Mouse (Mus musculus): ENCODE measurements around the gene Scrg1. TPM values are rescaled to one million over a fixed set of nuclear protein-coding genes. Genes with fewer than 3 reads are reported as not detected.
"Not testable (repeated sequence)": the region's sequence is repeated elsewhere in the genome, so short reads cannot be mapped to it uniquely, and the experiment has no call there.

The Scrg1 gene
- total RNA-seq, 2 experiments from 2014 or later, result 35.3 to 52.0 TPM

DNA sequence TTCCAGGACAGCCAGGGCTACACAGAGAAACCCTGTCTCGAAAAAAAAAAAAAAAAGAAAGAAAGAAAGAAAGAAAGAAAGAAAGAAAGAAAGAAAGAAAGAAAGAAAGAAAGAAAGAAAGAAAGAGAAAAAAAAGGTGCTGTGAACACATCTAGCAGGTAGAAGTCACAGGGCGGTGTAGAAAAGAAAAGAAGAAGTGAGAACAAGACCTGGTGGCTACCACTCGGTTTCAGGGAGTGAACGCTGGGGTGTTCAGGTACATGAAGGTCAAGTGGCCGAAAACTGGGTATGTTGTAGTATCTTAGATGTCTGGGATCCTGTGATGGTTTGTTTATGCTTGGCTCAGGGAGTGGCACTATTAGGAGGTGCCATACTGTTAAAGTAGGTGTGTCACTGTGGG, 9.8 kb upstream of the Scrg1 start:
- intact Hi-C loops (cut with DNase I); DNase-seq (ENCODE audit: extremely low spot score in 1 of 2, low spot score in 2 of 2): not testable (repeated sequence)

DNA sequence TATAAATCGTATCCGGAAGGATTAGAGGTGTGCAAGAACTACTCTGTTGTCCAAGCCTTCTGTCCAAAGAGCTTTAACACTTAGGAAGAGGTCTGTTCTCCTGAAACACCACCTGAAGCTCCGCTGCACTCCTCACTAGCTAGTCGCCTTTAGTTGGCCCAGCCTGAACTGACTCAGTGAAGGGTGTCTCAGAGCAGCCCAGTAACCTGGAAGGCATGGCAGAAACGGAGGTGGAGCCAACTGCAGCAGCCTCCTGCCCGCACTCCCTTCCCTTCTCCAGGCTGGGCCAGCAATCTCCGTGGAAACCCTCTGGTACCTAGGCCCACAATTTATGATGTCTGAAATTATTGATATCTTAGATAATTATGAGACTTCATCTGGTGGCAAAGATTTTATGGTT, 5.0 kb upstream of the Scrg1 start:
- no peak for DNase-seq (ENCODE audit: extremely low spot score in 1 of 2, low spot score in 2 of 2)
- intact Hi-C loops (cut with DNase I), result no loop called here

DNA sequence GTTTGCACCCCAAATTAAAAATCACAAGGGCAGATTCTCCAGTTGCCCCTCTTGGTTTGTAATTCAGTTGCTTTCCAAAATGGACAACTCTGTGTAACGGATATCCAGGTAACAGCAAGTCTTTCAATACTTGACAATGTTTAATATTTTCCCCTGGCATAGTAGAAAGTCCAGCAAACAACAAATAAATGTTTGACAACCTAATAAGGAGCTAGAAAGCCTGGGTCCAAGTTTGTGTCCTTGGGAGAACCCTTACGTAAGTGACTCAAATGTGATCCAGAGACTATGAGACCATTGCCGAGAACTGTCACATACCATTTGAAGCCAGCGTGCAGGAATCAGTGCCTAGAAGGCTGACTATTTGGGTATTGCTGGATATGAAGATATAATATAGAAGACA, 3.8 kb upstream of the Scrg1 start:
- intact Hi-C loops (cut with DNase I), result no loop called here
- DNase-seq (ENCODE audit: extremely low spot score in 1 of 2, low spot score in 2 of 2), result no peak

DNA sequence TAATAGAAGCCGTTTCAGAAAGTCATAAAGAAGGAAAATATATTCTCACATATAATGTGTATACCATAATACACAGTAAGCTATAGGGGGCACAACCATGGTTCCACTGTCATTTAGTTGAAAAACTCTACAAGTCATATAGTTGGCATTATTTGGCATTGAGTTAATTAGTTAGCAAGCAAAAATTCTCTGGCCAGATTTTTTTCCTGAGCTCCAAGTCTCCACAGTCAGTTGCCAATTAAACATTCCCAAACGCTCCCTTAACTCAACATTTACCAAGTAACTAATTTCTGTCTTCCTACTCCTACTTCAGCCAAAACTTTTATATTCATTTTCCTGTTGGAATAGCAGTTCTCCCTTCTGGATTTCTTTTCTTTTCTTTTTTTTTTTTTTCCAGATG, 2.4 kb upstream of the Scrg1 start:
- DNase-seq (ENCODE audit: extremely low spot score in 1 of 2, low spot score in 2 of 2), result no peak

DNA sequence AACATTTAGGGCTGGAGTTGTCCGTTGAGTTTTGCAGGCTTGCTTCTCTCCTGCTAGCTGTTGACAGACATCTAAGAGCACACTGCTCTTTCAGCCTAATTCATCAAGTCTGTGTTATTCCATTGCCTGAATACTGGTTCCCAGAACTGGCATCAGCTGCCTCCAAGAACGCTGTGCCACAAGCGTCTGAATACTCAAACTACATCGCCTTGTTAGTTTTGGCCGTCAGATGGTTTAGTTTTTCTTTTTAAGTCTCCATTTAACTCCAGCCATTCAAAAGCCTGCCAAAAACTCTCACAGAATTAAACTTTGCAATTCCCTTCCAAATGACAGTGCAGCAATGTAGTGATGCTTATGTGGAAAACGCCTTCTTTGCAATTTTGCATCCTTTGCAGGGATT, 1.4 kb downstream of the Scrg1 start:
- DNase-seq (ENCODE audit: extremely low spot score in 1 of 2, low spot score in 2 of 2), result peak in 1 of 2 experiments; percentile 56
- intact Hi-C loops (cut with DNase I), result no loop called here

More for the DNA sequence above, 2.4 kb upstream of the Scrg1 start:
- intact Hi-C loops (cut with DNase I), result no loop called here

DNA sequence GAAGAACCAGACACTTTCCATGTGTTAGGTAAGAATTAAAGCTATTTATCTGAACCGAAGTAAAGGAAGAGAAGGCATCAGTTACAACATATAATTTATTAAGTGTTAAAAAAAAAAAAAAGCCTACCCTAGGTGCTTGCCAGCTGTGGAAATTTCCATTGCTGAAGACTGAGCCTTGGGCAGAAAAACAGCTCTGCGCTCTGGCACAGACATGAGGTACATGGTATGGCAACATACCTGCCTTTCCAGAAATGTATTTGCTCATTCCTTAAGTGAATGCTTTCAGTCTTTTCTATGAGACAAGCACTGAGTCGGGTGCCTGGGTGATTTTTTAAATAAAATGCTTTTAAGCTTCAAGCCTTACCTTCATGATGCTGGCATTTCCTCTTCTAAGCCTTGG, 2.2 kb downstream of the Scrg1 start:
- intact Hi-C loops (cut with DNase I), result no loop called here
- DNase-seq (ENCODE audit: extremely low spot score in 1 of 2, low spot score in 2 of 2), result no peak

DNA sequence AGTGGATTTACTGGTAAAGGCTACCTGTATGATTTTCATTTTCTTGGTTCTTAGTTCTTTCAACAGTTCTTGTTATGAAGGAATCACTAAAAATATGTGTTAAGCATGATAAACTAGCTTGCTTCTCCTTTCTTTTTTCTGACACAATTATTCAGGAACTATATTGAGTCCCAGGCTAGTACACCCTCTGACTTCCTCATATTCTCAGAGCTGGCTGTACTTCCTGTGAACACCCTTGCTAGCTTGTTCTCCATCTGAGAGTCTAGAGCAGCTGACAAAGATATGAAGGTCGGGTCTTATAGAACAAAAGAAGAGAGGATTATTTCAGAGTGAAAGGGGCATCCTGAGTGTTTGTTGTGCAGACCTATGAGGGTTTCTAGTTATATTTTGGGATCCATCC, 7.1 kb downstream of the Scrg1 start:
- intact Hi-C loops (cut with DNase I), result no loop called here

DNA sequence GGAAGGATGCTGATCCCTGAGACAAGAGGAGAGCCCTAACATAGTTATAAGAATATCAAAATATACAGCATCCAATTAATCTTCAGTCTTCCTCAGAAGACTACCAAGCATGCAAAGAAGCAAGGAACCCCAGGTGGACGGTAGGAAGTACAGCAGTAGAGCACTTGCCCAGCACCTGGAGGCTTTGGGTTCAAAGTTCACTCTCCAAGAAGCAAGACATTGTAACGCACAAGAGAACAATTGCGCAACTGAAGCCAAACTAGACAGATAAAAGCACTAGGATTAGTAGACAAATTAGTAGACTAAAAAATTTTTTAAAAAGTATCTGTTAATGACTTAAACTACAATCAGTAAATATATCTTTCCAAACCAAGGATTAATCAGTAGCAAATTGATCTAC, 8.0 kb downstream of the Scrg1 start:
- intact Hi-C loops (cut with DNase I), result no loop called here
- no peak for DNase-seq (ENCODE audit: extremely low spot score in 1 of 2, low spot score in 2 of 2)

More for the DNA sequence above, 7.1 kb downstream of the Scrg1 start:
- no peak for DNase-seq (ENCODE audit: extremely low spot score in 1 of 2, low spot score in 2 of 2)

DNA sequence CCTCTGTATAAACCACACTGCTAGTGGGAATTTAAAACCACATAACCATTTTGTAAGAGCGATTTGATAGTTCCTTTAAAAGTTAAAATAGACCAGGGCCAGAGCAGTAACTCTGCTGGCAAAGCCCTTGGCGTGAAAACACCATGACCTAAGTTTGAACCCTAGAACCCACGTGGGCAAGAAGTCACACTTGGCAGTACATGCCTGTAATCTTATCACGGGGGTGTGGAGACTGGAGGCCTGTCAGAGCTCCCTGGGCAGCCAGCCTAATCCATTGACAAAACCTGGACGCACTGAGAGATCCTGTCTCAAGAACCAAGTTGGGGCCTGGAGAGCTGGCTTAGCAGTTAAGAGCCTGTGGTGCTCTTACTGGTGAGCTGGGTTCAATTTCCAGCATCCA, 12.9 kb downstream of the Scrg1 start:
- intact Hi-C loops (cut with DNase I), result no loop called here
- DNase-seq (ENCODE audit: extremely low spot score in 1 of 2, low spot score in 2 of 2), result peak in 1 of 2 experiments; percentile 25

DNA sequence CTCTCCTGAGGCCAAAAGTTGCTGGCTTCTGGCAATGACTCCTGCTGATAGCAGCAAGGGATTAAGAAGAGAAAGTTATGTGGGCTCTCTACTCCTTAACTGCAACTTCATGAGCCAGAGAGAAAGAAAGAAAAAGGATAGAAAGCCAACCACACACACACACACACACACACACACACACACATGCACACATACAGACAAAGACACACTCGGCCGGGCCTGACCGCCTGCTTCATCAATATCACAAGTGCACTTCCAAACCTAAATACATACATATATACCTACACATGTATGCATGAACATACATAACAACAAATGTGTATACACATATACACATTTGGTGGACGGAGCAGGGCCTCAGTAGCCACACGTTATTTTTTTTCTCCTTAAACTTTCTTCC, 15.1 kb downstream of the Scrg1 start:
- DNase-seq (ENCODE audit: extremely low spot score in 1 of 2, low spot score in 2 of 2), result no peak
- intact Hi-C loops (cut with DNase I), result no loop called here

DNA sequence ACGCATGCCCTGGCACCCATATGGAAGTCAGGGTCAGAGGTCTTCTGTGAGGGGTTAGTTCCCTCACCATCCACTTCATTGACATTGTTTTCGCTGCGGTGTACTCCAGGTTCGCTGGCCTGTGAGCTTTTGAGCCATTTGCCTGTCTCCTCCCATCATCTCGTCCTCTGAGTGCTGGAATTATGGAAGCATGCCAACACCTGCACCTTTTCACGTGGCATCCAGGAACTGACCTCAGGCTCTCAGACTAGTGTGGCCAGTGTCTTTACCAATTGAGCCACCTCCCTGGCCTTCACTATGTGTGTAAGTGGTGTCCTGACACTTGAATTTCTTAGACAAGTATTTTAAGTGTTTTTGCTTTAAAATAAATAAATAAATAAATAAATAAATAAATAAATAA, 18.0 kb downstream of the Scrg1 start:
- intact Hi-C loops (cut with DNase I), result no loop called here
- DNase-seq (ENCODE audit: extremely low spot score in 1 of 2, low spot score in 2 of 2), result no peak

DNA sequence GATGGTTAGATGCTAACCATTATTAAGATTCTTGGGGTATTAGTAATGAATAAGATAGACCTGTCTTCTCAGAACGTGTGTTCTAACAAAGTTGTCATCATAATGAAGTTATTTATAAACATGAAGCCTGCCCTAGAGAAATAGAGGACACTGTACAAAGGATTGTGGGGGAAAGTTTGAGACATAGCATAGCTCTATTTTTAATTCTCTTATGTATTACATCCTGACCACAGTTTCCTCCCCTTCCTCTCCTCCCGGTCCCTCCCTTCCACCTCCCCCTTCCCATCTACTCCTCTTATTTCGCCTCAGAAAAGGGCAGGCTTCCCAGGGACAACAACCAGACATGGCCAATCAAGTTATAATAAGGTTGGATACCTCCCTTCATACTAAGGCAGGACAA, 22.7 kb downstream of the Scrg1 start:
- DNase-seq (ENCODE audit: extremely low spot score in 1 of 2, low spot score in 2 of 2), result no peak
- intact Hi-C loops (cut with DNase I), result no loop called here

DNA sequence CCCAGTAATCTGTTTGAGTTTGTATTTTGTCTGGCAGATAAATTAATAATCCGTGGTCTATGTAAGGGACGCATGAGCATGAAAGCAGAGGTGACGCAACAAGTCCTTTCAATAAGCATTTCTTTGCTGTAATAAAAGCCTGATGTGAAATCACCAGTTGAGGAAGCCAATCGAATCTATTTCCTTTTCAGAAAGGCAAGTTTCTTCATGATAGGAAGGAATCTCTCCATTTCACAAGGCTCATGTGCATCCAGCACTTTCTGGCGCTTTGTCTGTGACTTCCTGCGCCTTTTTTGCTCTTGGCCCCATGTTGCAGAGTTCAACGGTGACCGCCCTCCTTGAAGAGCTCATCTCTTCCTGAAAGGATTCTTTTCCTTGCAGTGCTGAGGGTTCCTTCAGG, 24.0 kb downstream of the Scrg1 start:
- no peak for DNase-seq (ENCODE audit: extremely low spot score in 1 of 2, low spot score in 2 of 2)
- intact Hi-C loops (cut with DNase I), result no loop called here

DNA sequence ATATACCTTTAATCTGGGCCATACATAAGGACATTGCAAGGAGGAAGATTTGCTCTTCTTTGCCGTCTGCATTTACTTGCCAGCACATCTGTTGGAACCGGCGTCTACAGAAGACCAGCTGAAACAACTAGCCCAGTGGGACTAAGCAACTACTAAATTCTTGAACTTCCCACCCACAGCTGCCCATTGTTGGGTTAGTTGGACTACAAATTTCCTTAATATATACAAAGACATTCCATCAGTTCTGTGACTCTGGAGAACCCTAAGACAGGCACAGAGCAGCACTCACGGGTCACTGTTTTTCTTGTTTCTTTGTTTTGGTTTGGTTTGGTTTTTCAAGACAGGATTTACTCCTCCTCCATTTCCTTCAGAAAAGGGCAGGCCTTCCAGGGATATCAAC, 24.9 kb downstream of the Scrg1 start:
- intact Hi-C loops (cut with DNase I), result no loop called here
- no peak for DNase-seq (ENCODE audit: extremely low spot score in 1 of 2, low spot score in 2 of 2)

DNA sequence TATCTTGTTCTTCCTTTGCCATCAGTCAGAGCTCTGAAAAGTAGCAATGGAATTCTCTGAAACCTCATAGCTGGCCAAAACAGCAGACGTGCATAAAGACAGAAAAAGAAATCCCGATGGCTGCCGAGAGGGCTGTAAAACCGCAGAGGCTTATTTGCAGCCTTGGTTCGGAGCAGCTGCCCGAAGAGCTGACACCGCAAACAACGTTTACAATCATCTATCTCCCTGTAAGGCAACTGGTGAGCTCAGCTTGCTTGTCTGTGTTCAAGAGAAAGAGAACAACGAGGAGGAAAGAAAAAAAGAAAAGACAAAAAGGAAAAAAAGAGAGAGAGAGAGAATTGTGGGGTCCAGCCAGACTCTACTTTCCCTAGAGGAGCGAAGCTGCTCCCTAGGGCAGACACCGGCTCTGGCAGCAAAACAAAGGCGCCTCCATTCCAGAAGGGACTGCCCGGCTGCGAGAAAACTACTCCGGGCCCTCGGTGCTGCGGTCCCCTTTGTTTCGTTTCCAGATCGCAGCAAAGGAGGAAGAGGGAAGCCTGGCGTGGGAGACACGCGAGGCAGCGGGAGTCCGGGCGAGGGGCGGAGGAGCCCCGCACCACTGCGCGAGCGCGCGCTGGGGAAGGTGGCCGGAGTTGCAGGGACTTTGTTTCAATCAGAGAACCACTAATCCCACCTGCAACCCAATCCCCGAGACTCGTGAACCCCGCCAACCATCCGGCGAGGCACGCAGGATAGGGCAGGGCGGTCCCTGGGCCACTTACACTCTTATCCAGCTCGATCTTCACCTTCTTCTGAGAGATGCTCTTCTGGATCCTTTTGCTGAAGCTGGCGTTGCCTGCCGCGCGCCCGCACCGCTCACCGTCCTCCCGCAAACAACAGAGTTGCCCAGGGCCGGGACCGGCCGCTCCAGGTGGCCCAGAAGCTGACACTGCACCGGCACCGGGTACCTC, 31.0 kb downstream of the Scrg1 start:
- intact Hi-C loops (cut with DNase I), result loop anchor here (5.0 kb wide), 2 partner anchors 46 to 54 kb away; no protein-coding TSS in a partner anchor
- peak; percentile 25 to 65 for DNase-seq (ENCODE audit: extremely low spot score in 1 of 2, low spot score in 2 of 2)

DNA sequence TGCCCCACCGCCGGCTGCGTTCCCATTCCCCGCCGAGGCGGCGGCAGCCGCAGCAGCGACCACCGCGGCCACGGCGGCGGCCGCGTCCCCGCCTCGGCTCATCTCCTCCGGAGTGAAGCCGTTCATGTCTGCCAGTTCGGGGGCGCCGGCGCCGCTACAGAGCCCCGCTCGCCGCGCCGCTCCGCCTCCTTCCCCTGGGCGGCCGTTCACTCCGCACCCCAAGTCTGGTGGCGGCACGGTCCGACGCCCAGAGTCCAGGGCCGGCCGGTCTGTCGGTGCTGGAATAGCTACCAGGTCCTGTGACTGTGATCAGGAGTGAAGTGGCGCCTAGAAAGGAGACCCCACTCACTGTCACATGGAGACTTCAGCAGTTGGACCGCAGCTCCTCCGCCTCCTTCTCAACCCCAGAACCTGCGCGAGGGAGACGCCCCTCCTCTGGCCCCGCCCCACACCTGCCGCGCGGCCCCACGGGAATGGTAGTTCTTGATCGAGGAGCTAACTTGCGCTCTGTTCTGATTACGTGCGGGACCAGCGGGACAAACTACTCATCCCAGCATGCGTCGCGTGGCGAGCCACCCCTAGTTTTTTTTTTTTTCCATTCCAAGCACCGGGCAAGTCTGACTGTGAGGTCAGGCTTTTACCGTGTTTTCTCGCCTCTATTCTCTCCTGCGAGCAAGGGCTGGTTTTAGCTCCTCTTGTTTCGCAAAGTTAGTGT, 31.9 kb downstream of the Scrg1 start, which contains the start of gene Sap30:
TSS of gene Sap30 (minus strand) at position 420 of the 715 bp plus-strand sequence.
- intact Hi-C loops (cut with DNase I), result loop anchor here (5.0 kb wide), 2 partner anchors 45 to 55 kb away; no protein-coding TSS in a partner anchor
- DNase-seq (ENCODE audit: extremely low spot score in 1 of 2, low spot score in 2 of 2), result peak; percentile 95 to 98

DNA sequence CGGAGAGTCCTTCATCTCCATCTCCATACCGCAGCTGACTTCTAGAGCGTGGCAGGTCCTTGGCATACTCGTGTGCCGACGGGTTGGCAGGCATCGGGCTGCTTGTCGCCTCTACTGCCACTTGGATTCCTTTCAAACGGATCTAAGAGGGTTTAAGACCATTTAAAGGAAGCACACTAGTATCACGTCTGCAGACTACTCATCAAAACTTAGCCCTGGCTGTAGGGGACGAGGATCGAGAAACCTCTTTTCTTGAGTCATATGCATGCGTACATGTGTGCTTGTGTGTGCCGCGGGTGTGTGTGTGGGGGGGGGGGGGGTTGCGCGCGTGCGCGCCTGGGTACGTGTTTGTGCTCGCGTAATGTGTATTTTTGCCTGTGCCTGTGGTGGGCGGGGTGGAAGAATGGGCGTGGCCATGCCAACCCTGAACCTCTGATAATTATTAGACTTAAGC, 32.6 kb downstream of the Scrg1 start:
- DNase-seq (ENCODE audit: extremely low spot score in 1 of 2, low spot score in 2 of 2), result peak; percentile 15 to 62
- intact Hi-C loops (cut with DNase I), result loop anchor here (5.0 kb wide), 2 partner anchors 44 to 56 kb away; no protein-coding TSS in a partner anchor

DNA sequence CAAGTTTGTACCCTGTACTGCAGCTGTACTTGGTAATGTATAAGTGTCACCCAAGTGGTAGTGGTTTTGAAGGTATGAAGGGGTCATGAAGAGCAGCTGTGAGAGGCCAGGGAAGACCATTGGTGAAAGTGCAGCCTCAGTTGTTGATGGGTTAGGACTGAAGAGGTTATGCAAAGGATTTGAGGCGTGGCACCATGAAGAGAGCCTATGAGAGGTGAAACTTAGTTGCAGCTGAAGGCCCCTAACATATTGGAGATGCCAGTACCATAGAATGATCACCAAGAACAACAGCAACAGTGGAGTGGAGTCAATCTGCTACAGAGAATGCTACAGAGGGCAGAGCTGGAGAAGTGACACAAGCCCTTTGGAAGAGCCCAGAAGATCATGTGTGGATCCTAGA, 33.6 kb downstream of the Scrg1 start:
- intact Hi-C loops (cut with DNase I), result loop anchor here (5.0 kb wide), 2 partner anchors 43 to 57 kb away; no protein-coding TSS in a partner anchor
- no peak for DNase-seq (ENCODE audit: extremely low spot score in 1 of 2, low spot score in 2 of 2)

DNA sequence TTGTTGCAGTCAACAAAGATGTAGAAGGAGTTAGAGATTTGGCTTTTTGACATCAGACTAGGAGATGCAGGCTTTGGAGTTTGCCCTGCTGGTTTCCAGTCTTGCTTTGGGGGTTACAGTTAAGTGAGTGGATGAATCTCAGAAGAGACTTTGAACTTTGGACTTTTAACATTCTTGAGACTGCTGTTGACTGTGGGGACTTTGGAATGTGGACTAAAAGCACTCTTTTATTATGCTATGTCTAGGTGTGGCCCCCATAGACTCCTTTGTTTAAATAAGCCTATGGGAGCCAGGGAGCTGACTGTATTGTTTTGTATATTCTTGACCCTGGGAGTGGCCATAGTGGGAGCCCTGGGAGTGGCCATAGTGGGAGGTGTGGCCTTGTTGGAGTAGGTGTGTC, 34.2 kb downstream of the Scrg1 start:
- intact Hi-C loops (cut with DNase I), result loop anchor here (5.0 kb wide), 2 partner anchors 42 to 58 kb away; no protein-coding TSS in a partner anchor
- no peak for DNase-seq (ENCODE audit: extremely low spot score in 1 of 2, low spot score in 2 of 2)

Data from left cerebral cortex, postnatal 10 days (tissue).